Mouse (Mus musculus): ENCODE measurements at regions not wholly inside any gene's neighbourhood (a gene's known extent, or its start where the extent isn't known, plus 50 kb on each side); places are given as distances from the start of the nearest gene placed in this dataset.

DNA sequence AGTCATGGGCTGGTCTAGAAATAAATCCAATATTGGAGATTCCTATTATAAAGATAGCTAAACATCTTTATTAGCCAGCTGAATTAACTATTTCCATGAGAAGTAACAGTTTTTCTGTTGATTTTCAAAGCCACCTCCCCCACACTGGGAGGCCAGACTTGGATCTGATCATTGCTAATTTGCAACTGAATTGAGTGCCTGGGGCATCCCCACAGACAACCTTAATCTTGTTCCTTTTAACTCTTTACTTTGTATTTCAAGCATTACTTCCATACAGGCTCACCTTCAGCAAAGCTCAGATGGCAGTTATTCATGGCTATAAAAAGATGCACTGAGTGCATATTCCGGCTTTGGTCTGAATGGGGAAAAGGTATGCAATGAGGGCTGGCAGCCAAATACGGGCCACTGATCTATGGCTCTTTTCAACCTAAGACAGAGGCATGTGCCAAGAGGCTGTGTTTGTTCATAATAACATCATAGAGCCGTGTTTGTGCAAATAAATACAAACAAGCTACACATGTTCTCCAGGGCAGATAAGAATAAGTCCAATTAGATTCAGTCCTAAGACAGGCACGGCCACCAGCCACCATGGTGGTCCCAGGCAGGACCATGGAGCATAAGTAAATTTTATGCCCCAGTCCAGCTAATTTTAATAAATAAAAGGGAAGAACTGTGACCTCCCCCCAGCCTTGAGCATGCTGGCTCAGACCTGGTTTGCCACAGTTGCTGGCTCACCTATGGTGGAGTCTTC is 194.5 kb upstream of the Ttc29 start:
- no peak for ATAC-seq

DNA sequence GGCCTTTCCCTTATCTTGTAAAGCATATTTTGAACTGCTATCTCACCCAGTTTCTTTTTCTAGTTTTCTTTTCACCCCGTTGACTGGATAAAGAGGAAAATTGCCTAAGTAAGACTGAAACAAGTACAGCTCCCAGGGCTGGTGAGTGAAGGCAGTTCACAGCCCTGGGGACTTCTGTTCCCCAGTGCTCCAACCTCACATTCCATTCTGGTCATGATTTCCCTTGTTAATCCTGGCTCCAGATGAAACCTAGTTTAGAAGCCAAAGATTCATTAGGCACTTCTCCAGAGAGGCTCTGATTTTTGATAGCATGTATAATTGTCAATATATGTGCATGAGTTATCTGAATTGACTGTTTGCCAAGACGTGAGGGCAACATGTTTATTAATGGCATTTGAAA is 191.6 kb upstream of the Ttc29 start:
- ATAC-seq: no peak

- no peak for ATAC-seq
These were observed 190.1 kb upstream of the Ttc29 start for GRCm38 (mm10) chr8:78022986-78023385.

GRCm38 (mm10) chr8:78023467-78023866 is 189.6 kb upstream of the Ttc29 start:
- no peak for ATAC-seq

DNA sequence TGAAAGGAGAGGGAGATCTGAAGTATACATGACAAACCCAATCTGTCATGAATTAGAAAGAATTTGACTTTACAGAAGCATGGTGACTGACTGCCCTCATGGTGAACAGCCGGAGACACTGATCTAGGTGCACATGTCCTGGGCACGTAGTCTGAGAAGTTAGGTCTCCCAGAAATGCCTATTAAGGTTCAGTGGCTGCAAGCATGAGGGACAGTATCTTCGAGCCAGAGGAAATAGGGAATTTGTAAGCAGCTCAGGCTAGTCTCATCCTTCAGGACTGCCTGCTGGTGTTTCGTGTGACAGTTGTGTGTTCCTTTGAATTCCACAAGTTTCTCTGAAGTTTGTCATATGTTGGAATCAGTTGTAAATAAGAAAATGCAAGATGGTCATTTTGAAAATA is 189.2 kb upstream of the Ttc29 start:
- ATAC-seq: no peak

DNA sequence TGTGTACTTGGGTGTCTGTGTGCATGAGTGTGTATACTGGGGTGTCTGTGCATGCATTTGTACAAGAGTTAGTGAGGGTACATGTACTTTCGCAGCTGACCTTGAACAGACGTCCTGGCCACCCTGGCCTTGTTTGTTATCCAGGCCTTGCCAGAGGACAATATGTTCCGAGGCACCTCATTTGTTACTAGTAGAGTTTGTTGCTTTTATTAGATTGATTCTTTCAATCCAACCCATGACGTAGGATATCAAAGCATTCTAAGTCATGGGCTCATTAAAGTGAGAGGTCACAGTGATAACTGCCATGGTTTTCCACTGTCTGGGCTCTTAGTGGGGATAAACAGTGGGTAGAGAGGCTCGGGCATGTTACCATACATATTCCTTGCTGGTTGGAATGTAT is 188.1 kb upstream of the Ttc29 start:
- ATAC-seq: no peak

DNA sequence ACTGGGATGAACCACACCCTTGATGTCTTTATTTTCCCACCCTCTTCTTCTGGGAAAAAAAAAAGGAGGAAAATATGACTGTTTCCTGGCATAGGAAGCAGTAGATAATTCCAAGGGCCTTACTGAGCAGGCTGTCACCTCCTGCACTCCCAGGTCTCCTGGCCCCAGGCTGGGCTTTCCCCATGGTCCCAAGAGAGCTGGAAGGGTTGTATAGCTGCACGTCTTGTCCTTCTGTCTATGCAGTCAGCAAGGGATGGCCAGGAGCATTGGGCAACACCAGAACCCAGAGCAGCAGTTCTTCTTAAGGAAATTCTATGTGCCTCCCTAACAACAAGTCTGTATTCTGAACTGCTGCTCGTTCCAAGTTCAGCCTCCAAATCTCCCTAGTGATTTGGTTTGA is 185.7 kb upstream of the Ttc29 start:
- no peak for ATAC-seq

DNA sequence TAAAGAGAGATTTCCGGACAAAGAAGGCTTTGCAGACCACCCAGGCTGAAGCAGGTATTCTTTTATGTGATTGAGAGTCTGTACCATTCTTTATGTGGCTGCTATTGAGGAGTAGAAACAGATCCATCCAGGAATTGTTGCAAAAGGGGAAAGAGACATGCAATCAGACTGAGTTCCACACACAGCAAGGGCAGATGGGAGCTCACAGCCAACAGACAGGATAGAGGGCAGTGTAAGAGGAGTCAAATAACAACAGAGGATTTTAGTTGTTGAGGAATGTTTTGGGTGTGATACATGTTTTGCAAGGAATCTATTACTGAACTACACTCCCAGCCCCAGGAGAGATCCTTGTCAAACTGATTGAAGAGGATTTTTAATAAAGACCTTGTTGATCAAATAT is 184.2 kb upstream of the Ttc29 start:
- no peak for ATAC-seq

DNA sequence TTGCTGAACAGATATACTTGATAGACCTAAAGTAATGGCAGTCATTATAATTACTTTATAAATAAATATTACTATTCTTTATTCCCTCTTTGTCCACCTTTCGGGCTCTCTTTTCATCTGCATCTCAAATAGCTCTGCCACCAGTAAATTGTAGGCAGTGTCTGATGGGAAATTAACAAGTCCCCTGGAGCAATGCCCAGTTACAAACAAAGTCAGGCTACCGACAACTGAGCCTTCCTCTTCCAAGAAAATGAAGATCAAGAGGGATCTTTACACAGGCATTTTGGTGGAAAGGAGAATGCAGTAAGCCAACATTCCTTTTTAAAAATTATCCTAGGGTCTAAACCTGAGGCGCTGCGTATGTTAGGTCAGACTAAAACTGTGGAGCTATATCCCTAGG is 181.3 kb upstream of the Ttc29 start:
- ATAC-seq: no peak

DNA sequence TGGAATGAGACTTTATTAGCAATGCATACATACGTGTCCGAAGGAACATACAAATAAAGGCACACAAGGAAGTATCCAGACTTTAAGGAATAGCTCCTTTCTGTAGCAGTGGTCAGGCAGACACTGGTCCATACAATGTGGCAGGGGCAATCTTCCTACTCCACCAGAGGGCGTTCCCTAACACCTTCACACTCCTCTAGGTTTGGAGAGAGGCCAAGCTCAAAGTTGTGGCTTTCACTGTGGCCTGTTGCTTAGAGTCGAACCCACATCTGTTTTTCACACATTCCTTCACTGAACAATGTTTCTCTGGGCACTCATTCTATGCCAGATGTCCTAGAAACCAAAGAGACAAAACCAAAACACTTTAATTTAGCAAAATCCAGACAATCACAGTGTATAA is 178.4 kb upstream of the Ttc29 start:
- ATAC-seq: no peak

- no peak for ATAC-seq
These were observed 175.9 kb upstream of the Ttc29 start for GRCm38 (mm10) chr8:78037218-78037617.

DNA sequence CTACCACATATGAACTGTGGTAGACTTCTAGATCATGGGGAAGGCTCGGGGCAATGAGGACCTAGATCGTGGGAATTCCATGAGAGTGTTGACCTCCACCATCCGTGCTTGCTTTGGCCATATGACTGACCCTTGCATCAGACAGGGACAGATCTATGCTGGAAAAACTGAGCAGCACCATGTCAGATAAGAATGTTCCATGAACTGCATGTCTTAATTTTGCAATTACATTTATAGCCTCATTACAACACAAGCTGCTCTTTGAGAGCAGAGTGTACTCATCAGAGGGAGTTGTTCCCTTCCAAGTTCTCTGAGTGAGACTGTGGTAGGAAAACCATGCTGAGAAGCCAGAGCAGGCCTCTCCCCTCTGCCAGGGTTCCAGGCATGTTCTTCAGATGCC is 166.4 kb upstream of the Ttc29 start:
- ATAC-seq: no peak

DNA sequence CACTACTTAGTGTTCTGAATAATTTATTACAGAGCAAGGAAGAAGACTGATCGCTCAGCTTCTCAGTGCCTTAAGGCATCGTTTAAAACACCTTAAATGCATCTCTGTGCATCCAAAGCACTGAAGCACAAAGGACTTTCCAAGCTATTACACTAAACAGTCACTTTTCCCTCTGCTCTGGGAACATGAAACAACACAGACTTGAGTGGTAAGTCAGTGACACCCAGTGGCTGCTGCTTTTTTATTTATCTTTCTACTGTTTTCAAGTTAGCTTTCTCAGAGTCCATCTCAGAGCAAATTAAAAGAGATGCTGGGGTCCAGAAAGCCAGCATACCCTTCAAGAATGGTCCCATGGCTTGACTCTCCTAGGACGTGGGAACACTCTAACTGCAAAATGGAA is 162.3 kb upstream of the Ttc29 start:
- ATAC-seq: no peak

GRCm38 (mm10) chr8:78054435-78054834 is 158.7 kb upstream of the Ttc29 start:
- no peak for ATAC-seq

DNA sequence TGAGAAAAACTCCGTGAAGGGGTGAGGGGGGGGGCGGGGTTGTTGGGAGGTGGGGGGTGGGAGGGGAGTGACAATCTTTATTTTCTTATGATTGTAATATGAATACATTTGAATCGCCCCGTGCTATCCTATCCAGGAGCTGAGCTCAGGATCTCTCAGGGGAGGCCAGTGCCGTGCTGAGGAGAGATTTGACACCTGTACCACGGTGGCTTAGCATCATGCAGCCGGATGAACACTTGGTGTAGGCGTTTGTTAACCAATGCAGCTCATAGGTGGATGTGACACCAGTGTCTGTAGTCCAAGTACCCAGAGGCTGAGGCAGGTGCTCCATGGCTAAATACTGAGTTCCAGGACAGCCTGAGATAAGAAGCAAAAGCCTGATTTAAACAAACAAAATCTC is 158.2 kb upstream of the Ttc29 start:
- ATAC-seq: no peak

DNA sequence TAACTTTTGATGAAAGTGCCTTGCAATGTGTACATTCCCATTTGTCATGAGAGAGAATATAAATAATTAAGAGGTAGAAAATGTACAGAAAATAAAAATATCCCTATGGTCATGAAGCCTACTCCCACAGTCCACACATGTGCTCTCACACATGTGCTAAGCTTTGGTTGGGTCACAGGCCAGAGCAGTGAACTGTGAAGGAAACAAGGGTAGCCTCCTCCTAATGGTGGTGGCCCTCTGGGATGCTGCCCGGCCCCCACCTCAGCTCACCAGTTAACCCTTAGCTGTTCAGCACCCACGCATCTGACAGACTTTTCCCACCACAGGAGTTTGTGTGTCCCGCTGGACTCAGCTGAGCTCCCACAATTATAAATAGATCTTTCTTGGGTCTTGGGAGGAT is 157.6 kb upstream of the Ttc29 start:
- ATAC-seq: no peak

DNA sequence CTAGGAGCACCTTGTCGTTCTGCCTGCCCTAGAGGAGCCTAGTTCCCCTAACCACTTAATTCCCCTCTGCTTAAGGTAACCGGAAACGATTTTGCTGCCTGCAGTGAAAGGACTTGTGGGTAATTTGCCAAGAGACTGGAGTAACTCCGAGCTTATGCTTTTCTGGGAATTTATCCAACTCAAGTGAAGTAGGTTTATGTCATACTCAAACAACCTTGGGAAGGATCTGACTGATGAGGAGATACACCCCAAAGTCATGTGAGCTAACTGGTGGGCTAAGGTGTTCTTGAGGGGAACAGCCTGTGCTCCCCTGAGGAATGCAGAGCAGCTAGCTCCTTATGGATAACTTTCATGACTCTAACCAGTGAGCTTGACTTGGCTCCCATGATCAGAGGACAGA is 155.7 kb upstream of the Ttc29 start:
- no peak for ATAC-seq

GRCm38 (mm10) chr8:78061827-78062719 is 151.0 kb upstream of the Ttc29 start:
- no peak for ATAC-seq

DNA sequence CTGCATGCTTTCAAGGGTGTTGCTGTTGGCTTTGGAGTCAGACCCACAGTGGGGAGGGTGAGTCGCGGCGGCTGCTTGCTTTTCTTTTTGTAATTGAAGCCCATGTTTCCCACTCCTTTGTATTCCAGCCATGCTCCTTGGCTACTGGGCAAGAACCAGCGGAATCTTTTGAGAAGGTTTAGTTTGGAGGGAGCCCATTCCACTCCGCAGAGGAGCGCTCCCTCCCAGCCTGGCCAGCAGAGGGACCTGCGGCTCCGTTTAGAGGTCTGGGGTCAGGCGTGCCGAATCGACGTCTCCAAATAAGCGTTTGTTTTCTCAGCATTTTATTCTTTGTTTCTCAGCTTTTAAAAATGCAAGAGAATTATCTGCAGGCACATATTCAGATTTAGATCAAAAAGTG is 149.6 kb upstream of the Ttc29 start:
- no peak for ATAC-seq

- no peak for ATAC-seq
These were observed 148.9 kb upstream of the Ttc29 start for GRCm38 (mm10) chr8:78064161-78064560.

GRCm38 (mm10) chr8:78065890-78066493 is 147.1 kb upstream of the Ttc29 start:
- ATAC-seq: no peak

DNA sequence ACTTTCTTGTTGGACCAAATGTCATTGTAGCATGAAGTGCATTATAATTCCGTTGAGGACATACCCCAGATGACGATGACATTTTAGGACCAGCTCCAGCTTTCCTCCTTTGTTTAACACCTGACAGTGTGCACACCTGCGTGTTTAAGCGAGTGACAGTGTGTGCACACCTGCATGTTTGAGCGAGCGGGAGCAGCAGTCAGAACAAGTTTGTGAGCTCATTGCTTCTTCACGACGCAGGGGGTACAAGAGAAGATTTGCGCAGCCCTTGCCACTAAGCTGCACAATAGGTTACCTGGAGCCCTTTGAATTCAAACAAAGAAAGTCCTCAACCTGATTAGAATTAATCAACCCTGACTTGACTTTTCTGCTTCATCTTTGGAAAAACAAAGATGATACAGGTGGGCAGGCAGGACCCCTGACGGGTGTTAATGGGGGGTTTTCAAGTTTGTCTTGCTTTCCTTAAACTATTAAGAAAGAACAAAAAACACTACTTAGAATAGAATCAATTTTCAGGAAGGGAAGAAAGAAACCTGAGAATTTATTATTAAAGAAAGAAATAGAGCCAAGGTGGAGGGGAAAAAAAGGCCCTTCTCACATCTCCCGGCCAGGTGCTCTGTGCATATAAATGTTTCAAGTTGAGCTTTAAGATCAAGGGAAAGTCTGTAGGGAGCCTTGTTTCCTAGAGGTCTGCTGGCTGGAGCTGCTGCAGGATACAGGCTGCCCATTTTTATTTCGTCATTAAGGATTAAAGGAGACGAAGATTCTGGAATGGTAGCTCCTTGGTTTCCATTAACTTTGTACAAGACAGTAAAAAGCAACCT is 144.8 kb upstream of the Ttc29 start:
- no peak for ATAC-seq

GRCm38 (mm10) chr8:78073821-78074220 is 139.3 kb upstream of the Ttc29 start:
- no peak for ATAC-seq

All from activated CD4-positive, CD25-positive, alpha-beta regulatory T cell, adult 4 months (primary cell).